Mouse (Mus musculus): ENCODE measurements around the gene Npr3. TPM values are rescaled to one million over a fixed set of nuclear protein-coding genes. Genes with fewer than 3 reads are reported as not detected.
"Not testable (repeated sequence)": the region's sequence is repeated elsewhere in the genome, so short reads cannot be mapped to it uniquely, and the experiment has no call there.

The Npr3 gene
- polyA plus RNA-seq, 1 experiment from 2014 or later: 2.1 TPM

DNA sequence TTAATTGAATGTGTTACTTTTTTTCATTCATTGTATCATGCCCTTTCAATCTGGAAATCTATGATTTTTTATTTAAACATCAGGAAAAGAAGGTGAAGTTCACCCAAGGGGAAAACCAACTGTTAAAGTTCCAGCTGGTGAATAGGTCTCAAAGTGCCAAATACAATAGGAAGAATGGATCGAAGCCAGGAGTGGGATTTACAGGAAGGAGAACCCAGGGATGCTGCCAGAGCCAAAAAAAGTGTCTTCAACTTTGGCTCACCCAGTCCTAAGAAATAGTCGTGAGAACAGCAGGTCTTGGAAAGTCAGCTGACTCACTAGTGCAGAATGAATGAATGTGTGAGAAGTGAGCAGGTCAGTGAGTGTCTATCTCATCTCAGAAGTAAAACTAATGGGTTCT is 29.8 kb downstream of the Npr3 start:
- Histone ChIP-seq H3K9ac (no peak overlapping the region), H3K36me3 (replicated peaks) (no peaks in the 10 kb centered on the region), H3K27ac (no peak overlapping the region), H3K4me1 (no peaks in the 10 kb centered on the region), H3K9me3 (0 out of 2 replicates have a peak, but pooled peaks cover 3% of the 10 kb centered on the region), H3K4me2 (no peak overlapping the region), H3K27me3 (no peaks in the 10 kb centered on the region), H3K4me3 (replicated peaks) (no peak overlapping the region)
- 69% methylated on average over 2 of the region's 2 CpGs for WGBS
- no peak for ATAC-seq (ENCODE audit: low FRiP score)

DNA sequence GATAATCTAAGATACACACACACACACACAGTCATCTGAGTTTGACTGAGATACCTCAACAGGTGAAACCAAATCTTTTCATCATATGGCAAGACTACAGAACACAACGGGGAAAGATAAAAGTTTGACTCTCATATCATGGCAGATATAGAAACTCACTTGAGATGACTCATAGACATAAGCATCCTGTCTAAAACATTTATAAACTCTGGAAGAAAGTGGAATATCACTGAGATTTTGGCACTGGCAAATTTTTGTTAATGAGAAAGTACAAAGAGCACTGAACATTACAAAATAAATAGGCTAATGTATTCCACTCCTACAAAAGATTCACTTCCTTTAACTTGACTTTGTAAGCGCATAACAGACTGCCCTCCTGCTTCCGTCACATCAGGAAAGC is 40.2 kb downstream of the Npr3 start:
- ATAC-seq (ENCODE audit: low FRiP score): no peak
- no peak overlapping the region for H3K4me2 ChIP-seq
- H3K4me3 ChIP-seq (replicated peaks): no peak overlapping the region
- H3K36me3 ChIP-seq (replicated peaks): no peaks in the 10 kb centered on the region
- no peaks in the 10 kb centered on the region for H3K9me3 ChIP-seq
- H3K9ac ChIP-seq: no peak overlapping the region
- H3K4me1 ChIP-seq: no peaks in the 10 kb centered on the region
- H3K27me3 ChIP-seq: no peaks in the 10 kb centered on the region
- H3K27ac ChIP-seq: no peak overlapping the region
- 94% methylated on average over 3 of the region's 3 CpGs for whole genome bisulfite sequencing

DNA sequence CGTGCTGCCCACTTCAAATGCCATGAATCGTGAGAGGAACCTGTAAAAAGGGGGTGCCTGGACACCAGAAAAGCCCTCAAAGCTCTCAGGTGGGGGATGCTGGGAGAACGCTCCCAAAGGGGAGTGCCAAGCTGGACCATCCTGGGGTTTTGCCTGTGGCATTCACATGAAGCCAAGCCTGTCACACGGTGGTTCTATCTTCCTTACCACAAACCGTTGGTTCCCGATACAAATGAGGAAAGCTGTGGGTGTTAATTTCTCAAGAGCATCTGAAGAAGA is 43.6 kb downstream of the Npr3 start:
- H3K4me2 ChIP-seq: no peak overlapping the region
- H3K36me3 ChIP-seq (replicated peaks): no peaks in the 10 kb centered on the region
- H3K9ac ChIP-seq: no peak overlapping the region
- 89% methylated on average over 6 of the region's 6 CpGs for WGBS
- no peaks in the 10 kb centered on the region for H3K27me3 ChIP-seq
- H3K27ac ChIP-seq: no peak overlapping the region
- H3K9me3 ChIP-seq: no peaks in the 10 kb centered on the region
- H3K4me1 ChIP-seq: no peaks in the 10 kb centered on the region
- H3K4me3 ChIP-seq (replicated peaks): no peak overlapping the region
- ATAC-seq (ENCODE audit: low FRiP score): no peak

DNA sequence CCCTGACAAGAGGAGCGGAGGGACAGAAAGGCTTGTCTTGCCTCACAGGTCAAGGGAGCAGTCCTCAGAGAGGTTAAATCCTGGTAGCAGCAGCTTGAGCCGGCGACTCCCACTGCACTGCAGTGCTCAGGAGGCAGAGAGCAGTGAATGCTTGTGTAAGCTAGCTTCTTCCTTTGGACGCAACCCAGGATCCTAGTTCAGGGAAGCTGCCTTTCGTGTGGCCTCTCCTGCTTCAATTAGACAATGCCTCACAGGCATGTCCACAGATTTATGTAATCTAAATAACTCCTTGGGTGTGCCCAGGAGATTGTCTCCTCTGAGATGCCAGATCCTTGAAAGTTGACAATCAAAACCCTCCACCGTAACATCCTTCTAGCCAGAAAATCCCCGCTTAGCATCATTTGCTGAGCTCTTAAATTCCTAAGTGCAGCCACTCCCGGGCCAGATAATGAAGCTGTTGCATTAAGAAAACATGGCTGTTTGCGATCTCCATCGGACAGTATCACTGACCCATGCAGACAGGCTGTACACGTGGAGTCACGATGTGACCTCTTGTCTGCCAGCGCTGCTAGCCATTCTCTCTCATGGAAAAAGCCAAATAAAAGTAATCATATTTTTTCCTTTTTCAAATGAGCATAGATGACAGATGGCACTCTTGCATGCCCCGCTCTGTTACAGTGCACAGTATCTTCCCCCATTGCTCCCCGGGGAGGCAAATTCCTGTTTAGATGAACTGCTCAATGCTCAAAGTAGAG is 44.1 kb downstream of the Npr3 start:
- Histone ChIP-seq H3K27ac (no peak overlapping the region), H3K27me3 (no peaks in the 10 kb centered on the region), H3K9ac (no peak overlapping the region), H3K9me3 (no peaks in the 10 kb centered on the region), H3K4me3 (replicated peaks) (no peak overlapping the region), H3K4me2 (no peak overlapping the region), H3K4me1 (no peaks in the 10 kb centered on the region), H3K36me3 (replicated peaks) (no peaks in the 10 kb centered on the region)
- whole genome bisulfite sequencing: 85% methylated on average over 15 of the region's 15 CpGs
- no peak for ATAC-seq (ENCODE audit: low FRiP score)

DNA sequence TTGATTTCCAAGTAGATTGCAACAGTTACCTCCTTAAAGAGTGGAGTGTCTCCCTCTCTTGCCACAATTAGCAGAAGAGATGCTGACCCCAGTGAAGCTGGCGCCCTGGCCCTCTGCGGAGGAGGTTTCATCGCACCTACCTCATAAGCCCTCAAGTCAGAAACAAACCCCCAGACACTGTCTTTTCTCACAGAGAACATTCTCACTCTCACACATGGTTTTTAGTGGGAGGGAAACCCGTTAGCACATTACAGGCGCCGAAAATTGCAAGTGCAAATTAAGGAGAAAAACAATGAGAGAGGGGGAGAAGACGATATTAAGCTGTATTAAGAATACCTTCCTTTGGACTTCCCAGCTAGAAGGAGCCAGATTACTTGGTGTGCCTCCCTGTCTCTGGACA is 44.8 kb downstream of the Npr3 start:
- Histone ChIP-seq H3K4me2 (no peak overlapping the region), H3K9me3 (no peaks in the 10 kb centered on the region), H3K36me3 (replicated peaks) (no peaks in the 10 kb centered on the region), H3K27ac (no peak overlapping the region), H3K4me3 (replicated peaks) (no peak overlapping the region), H3K4me1 (no peaks in the 10 kb centered on the region), H3K9ac (no peak overlapping the region), H3K27me3 (no peaks in the 10 kb centered on the region)
- ATAC-seq (ENCODE audit: low FRiP score): no peak
- WGBS: 84% methylated on average over 7 of the region's 7 CpGs

DNA sequence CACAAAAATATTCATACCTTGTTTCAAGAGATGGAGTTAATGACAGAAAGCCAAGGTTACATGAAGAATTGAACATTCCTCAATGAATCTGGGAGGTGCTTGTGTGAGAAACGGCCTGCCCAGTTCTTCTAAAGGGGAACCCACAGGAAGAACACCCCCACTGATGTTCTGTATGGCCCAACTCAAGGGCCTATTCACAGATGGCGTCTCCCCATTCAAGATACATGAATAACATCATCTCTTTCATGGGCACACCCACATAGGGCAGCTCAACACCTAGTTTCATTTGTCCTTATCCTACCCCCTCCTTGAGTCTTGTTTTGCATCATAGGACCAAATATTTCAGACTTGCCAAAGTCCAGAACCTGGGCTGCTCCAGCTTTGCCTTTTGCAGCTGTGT is 46.8 kb downstream of the Npr3 start:
- WGBS: 75% methylated on average over 2 of the region's 2 CpGs

DNA sequence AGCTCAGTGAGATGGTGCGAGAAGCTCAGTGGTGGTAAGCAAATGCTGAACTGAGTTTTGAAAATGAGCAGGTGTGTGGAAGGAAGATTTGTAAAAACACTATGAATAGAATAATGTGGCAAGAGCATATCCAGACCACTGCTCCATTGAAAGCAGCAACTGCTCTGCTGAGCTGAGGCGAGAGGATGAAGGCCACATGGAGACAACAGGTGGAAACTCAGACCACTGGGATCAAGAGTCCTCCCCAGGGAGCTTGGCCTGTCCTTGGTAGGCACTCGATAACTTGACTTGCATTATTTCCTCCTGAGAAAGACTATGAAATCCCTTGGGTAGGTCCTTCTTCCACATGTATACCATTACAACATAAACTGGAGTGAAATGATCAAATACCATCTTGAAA is 47.3 kb downstream of the Npr3 start:
- no peaks in the 10 kb centered on the region for H3K4me1 ChIP-seq
- H3K9ac ChIP-seq: no peak overlapping the region
- H3K4me2 ChIP-seq: no peak overlapping the region
- no peak overlapping the region for H3K4me3 ChIP-seq (replicated peaks)
- ATAC-seq (ENCODE audit: low FRiP score): no peak
- 91% methylated on average over 3 of the region's 3 CpGs for WGBS
- no peaks in the 10 kb centered on the region for H3K36me3 ChIP-seq (replicated peaks)
- no peaks in the 10 kb centered on the region for H3K9me3 ChIP-seq
- H3K27me3 ChIP-seq: no peaks in the 10 kb centered on the region
- H3K27ac ChIP-seq: no peak overlapping the region

More for the DNA sequence above, 46.8 kb downstream of the Npr3 start:
- no peak overlapping the region for H3K9ac ChIP-seq
- no peak overlapping the region for H3K4me3 ChIP-seq (replicated peaks)
- H3K9me3 ChIP-seq: no peaks in the 10 kb centered on the region
- no peak for ATAC-seq (ENCODE audit: low FRiP score)
- H3K4me2 ChIP-seq: no peak overlapping the region
- H3K27ac ChIP-seq: no peak overlapping the region
- no peaks in the 10 kb centered on the region for H3K36me3 ChIP-seq (replicated peaks)
- no peaks in the 10 kb centered on the region for H3K4me1 ChIP-seq
- H3K27me3 ChIP-seq: no peaks in the 10 kb centered on the region

DNA sequence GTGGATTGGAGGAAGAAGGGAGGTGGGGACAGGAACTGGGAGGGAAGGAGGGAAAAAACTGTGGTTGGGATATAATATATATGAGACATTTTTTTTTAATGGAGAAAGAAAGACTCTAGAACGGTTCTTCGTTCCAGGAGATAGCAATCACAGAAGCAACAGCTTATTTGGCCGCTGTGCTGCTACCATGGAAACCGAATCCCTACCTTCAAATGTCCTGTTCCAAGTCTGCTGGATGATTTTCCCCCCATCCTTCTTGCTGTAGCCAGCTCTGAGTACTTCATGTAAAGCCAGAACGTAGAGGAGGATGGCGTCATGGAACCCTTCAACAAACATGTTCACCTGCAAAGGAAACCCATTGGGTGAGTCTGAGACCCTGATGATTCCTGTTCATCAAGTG is 48.7 kb downstream of the Npr3 start:
- no peak for ATAC-seq (ENCODE audit: low FRiP score)
- no peak overlapping the region for H3K27ac ChIP-seq
- WGBS: 94% methylated on average over 6 of the region's 6 CpGs

DNA sequence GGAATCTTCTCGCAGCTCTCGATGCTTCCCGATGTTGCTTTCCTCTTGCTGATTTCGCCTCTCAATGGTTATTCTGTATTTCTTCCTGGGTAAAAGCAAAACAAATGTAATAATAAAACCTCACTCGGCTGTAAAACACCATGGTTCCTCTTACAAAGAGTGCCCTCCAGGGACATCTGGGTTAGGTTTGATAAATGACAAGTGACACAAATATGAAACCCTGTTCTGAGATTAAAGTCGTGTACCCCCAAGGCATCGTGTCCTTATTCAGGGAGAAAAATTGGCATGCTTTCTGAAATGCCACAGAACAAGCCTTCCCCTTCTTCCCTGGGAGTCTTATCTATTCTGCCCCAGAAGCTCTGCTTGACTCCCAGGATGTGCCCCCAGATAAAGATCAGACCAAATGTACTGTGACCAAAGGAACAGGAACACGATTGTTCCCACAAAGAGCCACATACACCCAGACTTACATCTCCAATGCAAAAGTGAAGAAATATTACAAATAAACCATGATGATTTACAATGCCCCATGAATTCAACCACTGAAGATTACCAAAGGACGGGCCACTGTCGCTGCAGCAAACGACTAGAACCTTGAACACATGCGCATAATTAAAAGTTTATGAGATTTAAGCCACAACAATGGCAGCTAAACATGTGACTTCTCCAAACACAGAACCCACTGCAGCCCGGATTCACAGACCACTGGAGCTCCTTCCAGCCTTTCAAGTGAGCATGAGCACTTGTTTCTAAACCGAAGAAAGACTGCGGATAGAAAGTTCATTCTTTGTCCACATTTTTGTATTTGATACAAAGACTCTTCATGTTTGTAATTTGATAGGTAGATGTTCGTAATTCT is 61.7 kb downstream of the Npr3 start:
- Histone ChIP-seq H3K27me3 (no peaks in the 10 kb centered on the region), H3K36me3 (replicated peaks) (no peaks in the 10 kb centered on the region), H3K9me3 (no peaks in the 10 kb centered on the region), H3K4me2 (no peak overlapping the region), H3K9ac (no peak overlapping the region), H3K4me1 (no peaks in the 10 kb centered on the region), H3K4me3 (replicated peaks) (no peak overlapping the region), H3K27ac (no peak overlapping the region)
- ATAC-seq (ENCODE audit: low FRiP score): no peak
- 78% methylated on average over 16 of the region's 16 CpGs for WGBS

More for the DNA sequence above, 48.7 kb downstream of the Npr3 start:
- Histone ChIP-seq H3K4me1 (no peaks in the 10 kb centered on the region), H3K9ac (no peak overlapping the region), H3K4me3 (replicated peaks) (no peak overlapping the region), H3K27me3 (no peaks in the 10 kb centered on the region), H3K4me2 (no peak overlapping the region), H3K9me3 (no peaks in the 10 kb centered on the region), H3K36me3 (replicated peaks) (no peaks in the 10 kb centered on the region)

DNA sequence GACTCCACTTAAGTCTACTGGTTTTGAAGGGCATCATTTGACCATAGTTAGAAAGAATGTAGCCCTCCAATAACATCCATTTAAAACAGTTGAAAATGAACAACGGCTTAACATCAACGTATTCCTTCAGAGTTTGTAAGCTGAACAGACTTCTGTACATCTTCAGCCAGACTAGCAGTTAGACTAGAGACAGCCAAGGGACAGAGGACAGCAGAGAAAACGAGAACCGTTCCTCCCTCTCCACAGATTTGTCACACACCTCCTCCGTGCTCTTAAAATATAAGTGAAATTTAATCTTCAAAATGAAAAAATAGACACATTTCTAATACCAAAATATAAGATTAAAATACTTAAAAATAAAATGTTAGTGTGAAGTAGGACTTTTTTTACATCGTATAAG is 63.0 kb downstream of the Npr3 start:
- Histone ChIP-seq H3K27ac (no peak overlapping the region), H3K4me1 (no peaks in the 10 kb centered on the region), H3K4me2 (no peak overlapping the region), H3K4me3 (replicated peaks) (no peak overlapping the region), H3K9me3 (no peaks in the 10 kb centered on the region), H3K9ac (no peak overlapping the region), H3K36me3 (replicated peaks) (no peaks in the 10 kb centered on the region), H3K27me3 (no peaks in the 10 kb centered on the region)
- ATAC-seq (ENCODE audit: low FRiP score): no peak
- 91% methylated on average over 6 of the region's 6 CpGs for WGBS

DNA sequence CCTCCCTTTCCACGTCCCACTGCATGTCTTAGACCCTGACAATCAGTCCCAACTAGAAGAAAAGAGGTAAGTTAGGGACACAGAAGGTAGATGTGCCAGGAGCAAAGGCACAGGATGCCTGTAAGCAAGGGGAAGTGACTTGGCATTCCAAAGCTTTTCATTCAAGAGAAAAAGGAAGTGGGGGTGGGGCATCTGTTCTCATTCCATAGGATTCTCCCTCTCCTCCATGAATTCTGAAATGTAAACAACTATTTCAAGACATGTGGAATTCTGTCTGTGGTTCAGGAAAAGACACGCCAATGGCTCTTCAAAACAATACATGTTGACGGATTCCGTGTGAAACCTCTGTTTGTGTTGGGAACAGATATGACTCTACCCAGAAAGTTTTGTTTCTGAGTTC is 65.3 kb downstream of the Npr3 start:
- Histone ChIP-seq H3K4me3 (replicated peaks) (no peak overlapping the region), H3K36me3 (replicated peaks) (no peaks in the 10 kb centered on the region), H3K27me3 (no peaks in the 10 kb centered on the region), H3K9ac (no peak overlapping the region), H3K4me1 (no peaks in the 10 kb centered on the region), H3K4me2 (no peak overlapping the region), H3K27ac (no peak overlapping the region), H3K9me3 (no peaks in the 10 kb centered on the region)
- 78% methylated on average over 4 of the region's 4 CpGs for WGBS
- ATAC-seq (ENCODE audit: low FRiP score): no peak

DNA sequence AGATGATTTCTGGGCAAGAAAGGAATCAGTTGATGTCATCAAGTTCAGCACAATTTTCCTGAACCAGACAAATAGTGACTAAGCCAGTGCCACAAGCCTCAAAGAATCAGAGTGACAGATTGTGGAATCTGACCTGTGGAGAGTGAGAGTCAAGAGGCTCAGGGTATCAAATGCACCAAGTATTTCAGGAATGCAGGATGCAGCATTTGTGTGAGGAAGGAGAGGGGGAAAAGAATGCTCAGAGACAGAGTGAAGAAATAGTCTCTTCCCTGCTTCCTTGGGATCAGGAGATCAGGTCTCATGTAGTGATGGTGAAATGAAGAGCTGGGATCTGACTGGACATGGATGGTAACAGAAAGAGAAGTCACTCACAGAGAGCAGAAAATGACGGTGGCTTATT is 71.2 kb downstream of the Npr3 start:
- 74% methylated on average over 1 of the region's 1 CpGs for whole genome bisulfite sequencing

DNA sequence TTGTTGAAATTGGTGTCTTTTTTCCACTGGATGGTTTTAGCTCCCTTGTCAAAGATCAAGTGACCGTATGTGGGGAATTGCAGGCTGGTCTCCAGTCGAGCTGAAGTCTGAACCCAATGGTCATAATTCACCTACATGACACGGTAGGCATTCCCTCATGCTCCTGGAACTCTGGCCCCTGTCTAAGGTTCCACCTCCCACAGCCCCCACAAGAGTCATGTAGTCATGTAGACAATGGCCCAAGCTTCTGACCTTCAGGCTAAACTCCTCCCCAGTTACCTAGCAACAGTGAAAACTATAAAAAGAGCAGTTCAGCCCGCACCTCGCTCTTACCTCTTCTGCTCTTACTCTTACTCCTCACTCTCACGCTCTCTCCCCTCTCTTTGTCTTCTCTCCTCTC is 84.7 kb downstream of the Npr3 start:
- H3K36me3 ChIP-seq (replicated peaks); H3K4me2 ChIP-seq; H3K9ac ChIP-seq; H3K27me3 ChIP-seq; H3K4me1 ChIP-seq; ATAC-seq (ENCODE audit: low FRiP score); H3K4me3 ChIP-seq (replicated peaks); H3K27ac ChIP-seq; H3K9me3 ChIP-seq: not testable (repeated sequence)
- WGBS: 64% methylated on average over 6 of the region's 6 CpGs

More for the DNA sequence above, 71.2 kb downstream of the Npr3 start:
- Histone ChIP-seq H3K4me1 (no peaks in the 10 kb centered on the region), H3K36me3 (replicated peaks) (no peaks in the 10 kb centered on the region), H3K9me3 (no peaks in the 10 kb centered on the region), H3K27ac (no peak overlapping the region), H3K4me3 (replicated peaks) (no peak overlapping the region), H3K27me3 (no peaks in the 10 kb centered on the region), H3K4me2 (no peak overlapping the region), H3K9ac (no peak overlapping the region)
- no peak for ATAC-seq (ENCODE audit: low FRiP score)
